Mouse (Mus musculus) lung, postnatal 0 days (tissue): ENCODE measurements at regions not wholly inside any gene's neighbourhood (a gene's known extent, or its start where the extent isn't known, plus 50 kb on each side); places are given as distances from the start of the nearest gene placed in this dataset.

ENCODE experiments used
- ATAC-seq: fragments of 200-750 bp; cut with Nextera tagmentation; 2 replicates; pipeline ENCODE4 v1.8.0; 2017; ENCODE audit warnings: moderate library complexity
- DNase-seq: peaks from one replicate; pipeline ENCODE4 v3.0.0-alpha.2; 2016; ENCODE audit warnings: low spot score
- H3K27ac ChIP-seq: fragments of 300-500 bp; sonication (generic); 2 replicates; pipeline ENCODE4 v1.5.1; 2014; ENCODE audit warnings: antibody characterized with exemption, mild to moderate bottlenecking, low read length, mixed read lengths
- H3K27me3 ChIP-seq: fragments of 300-500 bp; sonication (generic); replicated peaks from 2 replicates; pipeline ENCODE4 v1.6.1; 2014; ENCODE audit warnings: low read length, mixed read lengths; ENCODE audit not compliant: insufficient read depth
- H3K36me3 ChIP-seq: fragments of 300-500 bp; sonication (generic); 2 replicates; pipeline ENCODE4 v1.6.1; 2014; ENCODE audit warnings: low read length, mixed read lengths; ENCODE audit not compliant: insufficient read depth
- H3K4me1 ChIP-seq: fragments of 300-500 bp; sonication (generic); 2 replicates; pipeline ENCODE4 v1.6.1; 2014; ENCODE audit warnings: antibody characterized with exemption, low read depth, low read length, mixed read lengths; ENCODE audit not compliant: insufficient read depth
- H3K4me2 ChIP-seq: fragments of 300-500 bp; sonication (generic); replicated peaks from 2 replicates; pipeline ENCODE4 v1.6.1; 2014; ENCODE audit warnings: low read depth, mild to moderate bottlenecking, low read length, moderate library complexity, mixed read lengths
- H3K4me3 ChIP-seq: fragments of 300-500 bp; sonication (generic); 2 replicates; pipeline ENCODE4 v1.5.1; 2014; ENCODE audit warnings: low read depth, low read length
- H3K9ac ChIP-seq: fragments of 300-500 bp; sonication (generic); replicated peaks from 2 replicates; pipeline ENCODE4 v1.6.1; 2014; ENCODE audit warnings: low read depth, mild to moderate bottlenecking
- H3K9me3 ChIP-seq: fragments of 300-500 bp; sonication (generic); 2 replicates; pipeline ENCODE4 v1.6.1; 2016; ENCODE audit warnings: low read length, mixed read lengths
- CTCF ChIP-seq: IDR thresholded peaks from 2 replicates; pipeline ENCODE4 v1.5.1; 2016; ENCODE audit warnings: antibody characterized with exemption, mild to moderate bottlenecking
- EP300 ChIP-seq: IDR thresholded peaks from 2 replicates; pipeline ENCODE4 v1.6.1; 2016; ENCODE audit warnings: antibody characterized with exemption, mild to moderate bottlenecking, control low read depth
- WGBS: fragments of 180-500 bp; shearing (Covaris S2); extraction: QIAGEN DNeasy Blood & Tissue Kit; methylation state at CpG from one replicate; pipeline ENCODE4 v1.1.7; 2014; 5-methylcytosine and 5-hydroxymethylcytosine counted together

DNA sequence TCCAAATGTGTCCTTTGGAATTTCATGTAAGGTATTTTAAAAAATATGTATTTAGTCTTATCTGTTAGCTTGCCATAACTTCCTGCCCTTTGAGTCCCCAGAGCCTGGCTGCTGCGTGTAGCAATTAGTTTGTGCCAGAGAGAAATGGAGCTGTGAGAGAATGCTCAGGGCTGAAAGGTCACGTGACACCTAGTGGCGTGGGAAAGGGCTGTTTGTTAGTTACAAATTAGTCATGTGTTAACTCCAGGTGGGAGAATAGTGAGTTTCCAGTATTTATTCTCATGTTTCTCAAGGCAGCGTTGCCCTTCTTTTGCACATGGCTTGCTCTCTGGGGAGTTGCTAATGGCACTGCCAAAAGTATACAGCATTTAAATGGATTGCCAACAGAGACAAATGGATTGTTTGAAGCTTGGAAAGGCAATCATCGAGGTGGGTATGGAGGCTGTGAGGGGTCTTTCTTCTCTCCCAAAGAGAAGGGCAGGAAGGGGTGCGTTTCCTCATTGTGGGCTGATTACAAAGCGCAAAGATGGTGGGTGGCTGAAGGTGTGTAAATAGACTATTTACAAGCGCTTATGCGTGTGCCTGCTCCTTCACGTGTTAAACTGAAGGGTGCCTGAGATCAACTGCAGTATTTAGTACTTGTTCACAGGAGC is 472.3 kb downstream of the D3Ertd751e start:
- Histone ChIP-seq H3K27ac (no peak overlapping the region), H3K4me1 (no peaks in the 10 kb centered on the region), H3K9me3 (no peaks in the 10 kb centered on the region), H3K4me3 (no peak overlapping the region), H3K36me3 (no peaks in the 10 kb centered on the region), H3K4me2 (no peak overlapping the region), H3K9ac (no peak overlapping the region), H3K27me3 (no peaks in the 10 kb centered on the region)
- WGBS: 42% methylated on average over 10 of the region's 10 CpGs
- ATAC-seq (no peak; the same call in 1 of the 2 replicates), DNase-seq (no peak)
- TF ChIP-seq CTCF (no peak), EP300 (no peak)

- DNase-seq: no peak
- ATAC-seq: no peak
- no peaks in the 10 kb centered on the region for H3K36me3 ChIP-seq
- no peaks in the 10 kb centered on the region for H3K4me1 ChIP-seq
- 83% methylated on average over 3 of the region's 3 CpGs for WGBS
- H3K4me3 ChIP-seq: no peak overlapping the region
- no peak overlapping the region for H3K9ac ChIP-seq
- H3K27me3 ChIP-seq: no peaks in the 10 kb centered on the region
- H3K4me2 ChIP-seq: no peak overlapping the region
- TF ChIP-seq EP300: no peak
- TF ChIP-seq CTCF: no peak
- no peak overlapping the region for H3K27ac ChIP-seq
- no peaks in the 10 kb centered on the region for H3K9me3 ChIP-seq
Measured at GRCm38 (mm10) chr3:42218719-42219118, 476.3 kb downstream of the D3Ertd751e start.

DNA sequence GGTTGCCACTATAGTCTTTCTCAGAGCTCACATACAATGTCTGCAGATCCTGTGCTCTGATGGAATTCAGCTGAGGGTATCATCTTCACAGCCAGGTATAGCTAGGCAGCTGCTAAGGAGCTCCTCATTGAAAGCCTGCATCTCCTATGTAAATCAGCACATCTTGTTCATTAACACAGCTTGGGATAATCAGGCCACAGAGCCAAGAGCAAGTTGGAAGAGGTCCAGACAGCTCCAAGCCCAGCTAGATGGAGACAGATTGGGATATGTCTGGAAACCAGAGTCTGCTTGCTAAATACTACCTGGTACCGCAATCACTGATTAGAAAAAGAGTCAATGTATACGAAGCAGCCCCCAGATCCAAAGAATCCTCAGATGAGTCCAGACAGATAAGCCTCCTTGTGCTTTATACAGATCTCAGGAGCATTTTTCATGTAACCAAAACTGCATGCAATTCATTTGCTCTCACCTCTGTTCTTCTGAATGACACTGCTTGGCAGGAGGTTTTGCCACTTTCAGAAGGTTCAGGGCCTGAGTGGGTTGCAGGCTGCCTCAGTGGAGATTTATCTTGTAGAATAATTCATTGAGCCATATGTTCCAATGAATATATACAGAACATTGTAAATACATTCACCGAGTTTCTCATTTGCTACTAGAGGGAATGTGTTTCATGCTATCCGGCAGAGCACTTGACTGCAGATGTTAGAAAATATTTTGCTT is 485.4 kb downstream of the D3Ertd751e start:
- Histone ChIP-seq H3K9ac (no peak overlapping the region), H3K4me1 (no peaks in the 10 kb centered on the region), H3K27ac (no peak overlapping the region), H3K9me3 (no peaks in the 10 kb centered on the region), H3K4me3 (no peak overlapping the region), H3K27me3 (no peaks in the 10 kb centered on the region), H3K36me3 (no peaks in the 10 kb centered on the region), H3K4me2 (no peak overlapping the region)
- ATAC-seq (no peak), DNase-seq (no peak)
- 78% methylated on average over 4 of the region's 4 CpGs for WGBS
- TF ChIP-seq EP300 (no peak), CTCF (no peak)

DNA sequence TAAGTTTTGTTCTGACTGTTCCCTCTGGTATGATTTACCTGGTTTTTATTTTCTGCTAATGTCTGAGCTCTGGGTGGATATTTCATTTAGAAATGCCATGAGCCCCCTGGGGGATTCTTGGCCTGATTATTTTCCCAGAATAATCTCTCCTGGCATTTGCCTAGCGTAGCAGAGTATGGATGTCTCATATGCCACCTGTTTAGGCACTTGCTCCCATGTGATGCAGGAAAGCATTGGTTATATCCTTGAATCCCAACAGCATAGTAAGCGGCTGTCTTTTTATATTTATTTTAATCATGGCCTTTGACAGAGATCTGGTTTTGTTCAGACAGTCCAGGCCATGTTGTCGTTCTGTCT is 486.0 kb downstream of the D3Ertd751e start:
- no peaks in the 10 kb centered on the region for H3K4me1 ChIP-seq
- no peaks in the 10 kb centered on the region for H3K36me3 ChIP-seq
- no peak overlapping the region for H3K4me2 ChIP-seq
- ATAC-seq (no peak), DNase-seq (no peak)
- H3K9me3 ChIP-seq: no peaks in the 10 kb centered on the region
- no peak overlapping the region for H3K4me3 ChIP-seq
- TF ChIP-seq EP300 (no peak), CTCF (no peak)
- H3K9ac ChIP-seq: no peak overlapping the region
- 90% methylated on average over 3 of the region's 3 CpGs for WGBS
- H3K27ac ChIP-seq: no peak overlapping the region
- no peaks in the 10 kb centered on the region for H3K27me3 ChIP-seq

- no peaks in the 10 kb centered on the region for H3K4me1 ChIP-seq
- no peak overlapping the region for H3K27ac ChIP-seq
- ATAC-seq: peak; percentile 61
- H3K9me3 ChIP-seq: no peaks in the 10 kb centered on the region
- DNase-seq: peak; percentile 33
- TF ChIP-seq CTCF (no peak), EP300 (no peak)
- no peak overlapping the region for H3K4me2 ChIP-seq
- H3K9ac ChIP-seq: no peak overlapping the region
- 58% methylated on average over 5 of the region's 5 CpGs for WGBS
- H3K27me3 ChIP-seq: no peaks in the 10 kb centered on the region
- H3K36me3 ChIP-seq: no peaks in the 10 kb centered on the region
- no peak overlapping the region for H3K4me3 ChIP-seq
Measured at GRCm38 (mm10) chr3:42232268-42232667, 489.9 kb downstream of the D3Ertd751e start.

DNA sequence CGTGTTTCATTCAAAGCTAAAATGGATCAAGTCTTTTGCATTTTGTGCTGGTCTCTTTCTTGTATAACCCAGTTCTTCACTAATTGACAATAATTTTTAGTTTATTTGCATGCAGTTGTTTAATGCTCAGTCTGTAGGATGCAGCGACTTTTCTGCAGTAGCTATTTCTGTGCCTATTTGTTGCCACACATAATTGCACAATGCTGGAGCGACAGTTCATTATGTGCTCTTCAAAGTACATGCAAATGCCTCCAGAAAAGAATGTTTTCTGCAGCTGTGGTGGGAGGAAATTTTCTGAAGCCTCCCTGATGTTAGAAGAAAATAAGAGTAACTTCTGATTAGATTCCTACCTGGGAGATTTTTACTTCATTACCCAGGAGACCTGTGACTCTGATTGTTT is 491.3 kb downstream of the D3Ertd751e start:
- DNase-seq (peak; percentile 41), ATAC-seq (no peak)
- H3K9me3 ChIP-seq: no peaks in the 10 kb centered on the region
- no peak overlapping the region for H3K27ac ChIP-seq
- no peak overlapping the region for H3K4me2 ChIP-seq
- TF ChIP-seq CTCF (no peak), EP300 (peak; percentile 39; the same call in 1 of the 2 replicates)
- 68% methylated on average over 3 of the region's 3 CpGs for WGBS
- no peak overlapping the region for H3K4me3 ChIP-seq
- no peak overlapping the region for H3K9ac ChIP-seq
- no peaks in the 10 kb centered on the region for H3K27me3 ChIP-seq
- H3K4me1 ChIP-seq: no peaks in the 10 kb centered on the region
- no peaks in the 10 kb centered on the region for H3K36me3 ChIP-seq
